In genomic region chr3:94363291-94364153, GRCm38 (mm10) we compare ENCODE assay signal across 9 mouse cellular contexts. TPM values are rescaled to one million over a fixed set of nuclear protein-coding genes. Genes with fewer than 3 reads are reported as not detected.
A peak's percentile ranks its signal among the peaks of the same experiment; 100 is the strongest.
DNase-seq lines count a peak whose midpoint lies in the region; ATAC-seq lines count a peak whose summit lies in the region.
"Had no signal": no experiment of that assay in that cellular context is flagged by ENCODE, and none has a peak within 500 bp of the region (broad histone marks: within the 10 kb centered on the region; RNA-seq: fewer than 3 reads in every experiment).

No protein-coding gene starts in this region.

- peak; percentile 58; the same call in 1 of the 2 replicates for ATAC-seq in lung, embryonic 15.5 days (ENCODE audit: borderline replicate concordance, extremely low read depth, low FRiP score, low TSS enrichment)

- H3K4me3 ChIP-seq in lung, embryonic 15.5 days = peak overlapping the region; percentile 51

- no peak overlapping the region for H3K27ac ChIP-seq in lung, embryonic 15.5 days

- H3K4me1 ChIP-seq in lung, embryonic 15.5 days = peaks cover 8% of the 10 kb centered on the region; the same call in 1 of the 2 replicates

- peak overlapping the region; percentile 92 for H3K4me2 ChIP-seq in lung, embryonic 15.5 days

- intact Hi-C loops in gastrocnemius, postnatal 36 days (cut with DNase I) = no loop called here

- DNase-seq in right cerebral cortex, adult 2 months (ENCODE audit: low spot score in 2 of 2) = peak; percentile 21 to 35
- DNase-seq in right cerebral cortex, adult 18-20 months = no peak
- peak; percentile 60 to 69 for DNase-seq in cerebellum, postnatal 36 days
- peak; percentile 38 to 39 for DNase-seq in gastrocnemius, postnatal 36 days
- peak; percentile 34 for DNase-seq in kidney, adult 11 months
- peak; percentile 64 for DNase-seq in retina, embryonic 14.5 days (ENCODE audit: low spot score)
- no peak for DNase-seq in spleen, postnatal 10 days (ENCODE audit: low spot score in 2 of 2)

- 5% methylated on average over 92 of the region's 97 CpGs for WGBS in lung, embryonic 15.5 days

- H3K27me3 ChIP-seq in lung, embryonic 15.5 days = peaks cover 38% of the 10 kb centered on the region

- H3K9ac ChIP-seq in lung, embryonic 15.5 days = peak overlapping the region; percentile 52

- no peaks in the 10 kb centered on the region for H3K36me3 ChIP-seq in lung, embryonic 15.5 days

- H3K9me3 ChIP-seq in lung, embryonic 15.5 days = no peaks in the 10 kb centered on the region

RNA-seq across cellular contexts. Expression of gene C2cd4d, which starts 1.3 kb away (rescaled TPM):
- total RNA-seq in gastrocnemius, postnatal 36 days (2021) = under 1 TPM in 1 of 2 experiments, not detected in 1; 0.39 TPM
- 0.45 and 1.1 TPM in 2 replicates for polyA plus RNA-seq in lung, embryonic 15.5 days (2015; fragmentation: Nextera tagmentation; extraction: Ambion mirVana)

RNA-seq across cellular contexts. Expression of gene Rorc, which starts 9.1 kb away (rescaled TPM):
- total RNA-seq in gastrocnemius, postnatal 36 days (2021) = 10 to 100 TPM; 45.6 to 68.8 TPM
- 6.1 and 6.8 TPM in 2 replicates for polyA plus RNA-seq in lung, embryonic 15.5 days (2015; fragmentation: Nextera tagmentation; extraction: Ambion mirVana)

RNA-seq across cellular contexts. Expression of gene Them5, which starts 21.6 kb away (rescaled TPM):
- total RNA-seq in gastrocnemius, postnatal 36 days (2021) = not detected
- polyA plus RNA-seq in lung, embryonic 15.5 days (2015; fragmentation: Nextera tagmentation; extraction: Ambion mirVana) = 0.25 and 0.35 TPM in 2 replicates
- total RNA-seq: left cerebral cortex, postnatal 36 days had no signal

RNA-seq across cellular contexts. Expression of gene Lingo4, which starts 34.8 kb away (rescaled TPM):
- under 1 TPM; 0.15 to 0.26 TPM for total RNA-seq in gastrocnemius, postnatal 36 days (2021)
- polyA plus RNA-seq in lung, embryonic 15.5 days (2015; fragmentation: Nextera tagmentation; extraction: Ambion mirVana) = 0.25 and 0.26 TPM in 2 replicates

RNA-seq across cellular contexts. Expression of gene Tdrkh, which starts 49.6 kb away (rescaled TPM):
- total RNA-seq in gastrocnemius, postnatal 36 days (2021) = 1 to 10 TPM; 1.3 to 1.9 TPM
- 11.7 and 11.8 TPM in 2 replicates for polyA plus RNA-seq in lung, embryonic 15.5 days (2015; fragmentation: Nextera tagmentation; extraction: Ambion mirVana)

Comparison
In these comparisons a context has a peak if more than half of its experiments do, and no peak if none do; other contexts are left out.
1. DNase-seq: peak in right cerebral cortex, adult 2 months (2 of 2), cerebellum, postnatal 36 days (2 of 2), gastrocnemius, postnatal 36 days (2 of 2), kidney, adult 11 months (single experiment) and retina, embryonic 14.5 days (single experiment); none in right cerebral cortex, adult 18-20 months (single experiment) and spleen, postnatal 10 days (0 of 2).